Comparison of ENCODE assay signal across 9 mouse cellular contexts in the genomic region with DNA sequence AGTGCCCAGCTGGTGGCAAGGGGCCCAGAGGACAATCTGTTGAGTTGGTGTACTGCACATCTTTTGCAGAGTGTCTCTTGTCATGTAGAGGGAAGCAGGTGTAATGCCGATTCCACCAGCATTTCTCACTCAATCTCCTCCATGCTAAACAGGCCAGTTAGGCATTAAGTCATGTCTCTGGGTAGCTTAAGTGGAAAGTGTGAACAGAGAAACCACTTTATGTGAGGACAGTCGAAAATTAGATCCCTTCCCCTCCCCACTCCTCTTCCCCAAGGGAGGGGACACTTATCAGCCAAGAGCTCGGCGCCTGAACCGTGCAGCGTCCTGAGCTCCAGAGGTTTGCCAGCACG. TPM values are rescaled to one million over a fixed set of nuclear protein-coding genes. Genes with fewer than 3 reads are reported as not detected.
DNase-seq lines count a peak whose midpoint lies in the region; ATAC-seq lines count a peak whose summit lies in the region.
"Had no signal": no experiment of that assay in that cellular context is flagged by ENCODE, and none has a peak within 500 bp of the region (broad histone marks: within the 10 kb centered on the region; RNA-seq: fewer than 3 reads in every experiment).

No protein-coding gene starts in this region.

- WGBS in kidney, embryonic 14.5 days, result 11% methylated on average over 7 of the region's 7 CpGs
- 6% methylated on average over 7 of the region's 7 CpGs for WGBS in embryonic facial prominence, embryonic 13.5 days
- whole genome bisulfite sequencing in intestine, embryonic 14.5 days, result 9% methylated on average over 7 of the region's 7 CpGs
- WGBS in midbrain, embryonic 16.5 days, result 7% methylated on average over 7 of the region's 7 CpGs

- peak overlapping the region; percentile 41 for H3K4me3 ChIP-seq in kidney, embryonic 14.5 days (ENCODE audit: low read length)
- H3K4me3 ChIP-seq in embryonic facial prominence, embryonic 13.5 days, result peak overlapping the region; percentile 49
- peak overlapping the region; percentile 46 for H3K4me3 ChIP-seq in intestine, embryonic 14.5 days (ENCODE audit: low read depth, low read length)
- H3K4me3 ChIP-seq in midbrain, embryonic 16.5 days (ENCODE audit: low read depth, low read length), result peak overlapping the region; percentile 45

- peaks cover 40% of the 10 kb centered on the region for H3K27me3 ChIP-seq in kidney, embryonic 14.5 days (ENCODE audit: control insufficient read depth, insufficient read depth, low read length)
- H3K27me3 ChIP-seq in embryonic facial prominence, embryonic 13.5 days, result peaks cover 68% of the 10 kb centered on the region
- peaks cover 53% of the 10 kb centered on the region for H3K27me3 ChIP-seq in intestine, embryonic 14.5 days (replicated peaks; ENCODE audit: control insufficient read depth, insufficient read depth, low read length)
- peaks cover 43% of the 10 kb centered on the region for H3K27me3 ChIP-seq in midbrain, embryonic 16.5 days (ENCODE audit: control insufficient read depth, insufficient read depth, low read depth, low read length)

- DNase-seq in kidney, postnatal 10 days, result no peak
- no peak for DNase-seq in intestine, embryonic 14.5 days (ENCODE audit: low spot score)
- no peak for DNase-seq in adrenal gland, postnatal 4 days (ENCODE audit: low spot score in 2 of 2)
- no peak for DNase-seq in layer of hippocampus, postnatal 10 days (ENCODE audit: low spot score in 2 of 2)
- no peak for DNase-seq in frontal cortex, postnatal 14 days (ENCODE audit: low spot score in 2 of 2)
- DNase-seq: right cerebral cortex, adult 18-20 months had no signal

- no peak overlapping the region for H3K27ac ChIP-seq in kidney, embryonic 14.5 days (ENCODE audit: low read depth, low read length)
- no peak overlapping the region for H3K27ac ChIP-seq in embryonic facial prominence, embryonic 13.5 days
- H3K27ac ChIP-seq in intestine, embryonic 14.5 days (ENCODE audit: low read depth), result no peak overlapping the region
- H3K27ac ChIP-seq in midbrain, embryonic 16.5 days (ENCODE audit: low read length), result no peak overlapping the region

- ATAC-seq in kidney, embryonic 14.5 days (ENCODE audit: low FRiP score, low TSS enrichment), result no peak
- ATAC-seq in embryonic facial prominence, embryonic 13.5 days (ENCODE audit: insufficient number of reproducible peaks, insufficient read depth, low FRiP score, low TSS enrichment, low read depth), result no peak
- ATAC-seq in intestine, embryonic 14.5 days (replicated peaks; ENCODE audit: low FRiP score, low TSS enrichment, low read depth), result no peak
- ATAC-seq in midbrain, embryonic 16.5 days, result no peak; the same call in 1 of the 2 replicates

- no peaks in the 10 kb centered on the region for H3K9me3 ChIP-seq in kidney, embryonic 14.5 days (ENCODE audit: control insufficient read depth, low read length)
- no peaks in the 10 kb centered on the region for H3K9me3 ChIP-seq in embryonic facial prominence, embryonic 13.5 days
- H3K9me3 ChIP-seq in intestine, embryonic 14.5 days (ENCODE audit: control insufficient read depth, low read length), result no peaks in the 10 kb centered on the region
- H3K9me3 ChIP-seq in midbrain, embryonic 16.5 days (replicated peaks; ENCODE audit: control insufficient read depth, low read length, poor library complexity, severe bottlenecking), result no peaks in the 10 kb centered on the region

- H3K9ac ChIP-seq in kidney, embryonic 14.5 days (ENCODE audit: low read depth, low read length), result no peak overlapping the region
- no peak overlapping the region for H3K9ac ChIP-seq in embryonic facial prominence, embryonic 13.5 days
- H3K9ac ChIP-seq in intestine, embryonic 14.5 days (ENCODE audit: low read length), result no peak overlapping the region
- peak overlapping the region; percentile 62 for H3K9ac ChIP-seq in midbrain, embryonic 16.5 days (ENCODE audit: low read depth, low read length)

- peaks cover 16% of the 10 kb centered on the region; the same call in 1 of the 2 replicates for H3K4me1 ChIP-seq in kidney, embryonic 14.5 days (ENCODE audit: control insufficient read depth, insufficient read depth, low read length)
- H3K4me1 ChIP-seq in embryonic facial prominence, embryonic 13.5 days, result peaks cover 23% of the 10 kb centered on the region
- H3K4me1 ChIP-seq in intestine, embryonic 14.5 days (replicated peaks; ENCODE audit: control insufficient read depth, insufficient read depth, low read length), result peaks cover 16% of the 10 kb centered on the region
- peaks cover 24% of the 10 kb centered on the region for H3K4me1 ChIP-seq in midbrain, embryonic 16.5 days (ENCODE audit: control insufficient read depth, insufficient read depth, low read length)

- H3K36me3 ChIP-seq in kidney, embryonic 14.5 days (ENCODE audit: control insufficient read depth, insufficient read depth, low read length), result no peaks in the 10 kb centered on the region
- no peaks in the 10 kb centered on the region for H3K36me3 ChIP-seq in embryonic facial prominence, embryonic 13.5 days
- H3K36me3 ChIP-seq in intestine, embryonic 14.5 days (ENCODE audit: control insufficient read depth, insufficient read depth, low read length), result no peaks in the 10 kb centered on the region
- H3K36me3 ChIP-seq in midbrain, embryonic 16.5 days (ENCODE audit: control insufficient read depth, insufficient read depth, low read length), result no peaks in the 10 kb centered on the region

- H3K4me2 ChIP-seq in kidney, embryonic 14.5 days (replicated peaks; ENCODE audit: low read depth, low read length), result peak overlapping the region; percentile 89
- H3K4me2 ChIP-seq in embryonic facial prominence, embryonic 13.5 days, result peak overlapping the region; percentile 85
- H3K4me2 ChIP-seq in intestine, embryonic 14.5 days (ENCODE audit: low read length), result peak overlapping the region; percentile 74
- peak overlapping the region; percentile 97 for H3K4me2 ChIP-seq in midbrain, embryonic 16.5 days (ENCODE audit: low read length)

RNA-seq across cellular contexts. Expression of a gene that starts 0.7 kb away (rescaled TPM):
- polyA plus RNA-seq in kidney, embryonic 14.5 days (2014; fragmentation: Nextera tagmentation; extraction: Ambion mirVana), result 0.08 and 0.09 TPM in 2 replicates
- polyA plus RNA-seq in embryonic facial prominence, embryonic 13.5 days (2015; fragmentation: Nextera tagmentation; extraction: Ambion mirVana), result 0.10 TPM in 1 of 2 replicates, not detected in the other
- 0.12 and 0.34 TPM in 2 replicates for polyA plus RNA-seq in intestine, embryonic 14.5 days (2014; fragmentation: Nextera tagmentation; extraction: Ambion mirVana)
- polyA plus RNA-seq in midbrain, embryonic 16.5 days (2015; fragmentation: Nextera tagmentation; extraction: Ambion mirVana), result 1.0 and 1.5 TPM in 2 replicates
- total RNA-seq in adrenal gland, postnatal 4 days (2021), result 1 to 10 TPM; 3.0 to 3.3 TPM
- under 1 TPM; 0.30 to 0.31 TPM for total RNA-seq in layer of hippocampus, postnatal 10 days (2021)

RNA-seq across cellular contexts. Expression of a gene that starts 33.5 kb away (rescaled TPM):
- not detected in 2 replicates for polyA plus RNA-seq in kidney, embryonic 14.5 days (2014; fragmentation: Nextera tagmentation; extraction: Ambion mirVana)
- 0.15 TPM in 1 of 2 replicates, not detected in the other for polyA plus RNA-seq in embryonic facial prominence, embryonic 13.5 days (2015; fragmentation: Nextera tagmentation; extraction: Ambion mirVana)
- polyA plus RNA-seq in intestine, embryonic 14.5 days (2014; fragmentation: Nextera tagmentation; extraction: Ambion mirVana), result not detected in 2 replicates
- polyA plus RNA-seq in midbrain, embryonic 16.5 days (2015; fragmentation: Nextera tagmentation; extraction: Ambion mirVana), result not detected in 2 replicates
- total RNA-seq in adrenal gland, postnatal 4 days (2021), result not detected
- total RNA-seq in layer of hippocampus, postnatal 10 days (2021), result under 1 TPM in 1 of 2 experiments, not detected in 1; 0.33 TPM
